Mouse (Mus musculus): Measurements from ENCODE around the gene Klf3. TPM values are rescaled to one million over a fixed set of nuclear protein-coding genes. Genes with fewer than 3 reads are reported as not detected.

Gene Klf3
- polyA plus RNA-seq, 1 experiment from 2014 or later: 115 TPM

- Histone ChIP-seq H3K4me3 (ENCODE audit: low read depth, low read length) (no peak overlapping the region), H3K36me3 (ENCODE audit: control insufficient read depth, insufficient read depth, low read length) (no peaks in the 10 kb centered on the region), H3K4me2 (replicated peaks; ENCODE audit: low read depth, low read length) (no peak overlapping the region), H3K9ac (replicated peaks; ENCODE audit: low read depth, low read length) (no peak overlapping the region), H3K4me1 (ENCODE audit: control insufficient read depth, insufficient read depth, low read length) (no peaks in the 10 kb centered on the region), H3K27me3 (ENCODE audit: control insufficient read depth, insufficient read depth, low read length) (no peaks in the 10 kb centered on the region), H3K27ac (ENCODE audit: low read length) (no peak overlapping the region), H3K9me3 (ENCODE audit: control insufficient read depth, low read depth, low read length) (no peaks in the 10 kb centered on the region)
- WGBS: 68% methylated on average over 7 of the region's 7 CpGs
- no peak for ATAC-seq (ENCODE audit: insufficient number of reproducible peaks, insufficient read depth, low FRiP score, low read depth)
These were observed 22.4 kb upstream of the Klf3 start for GRCm38 (mm10) chr5:64780778-64781177.

- H3K9me3 ChIP-seq (ENCODE audit: control insufficient read depth, low read depth, low read length): no peaks in the 10 kb centered on the region
- H3K27me3 ChIP-seq (ENCODE audit: control insufficient read depth, insufficient read depth, low read length): no peaks in the 10 kb centered on the region
- no peaks in the 10 kb centered on the region for H3K36me3 ChIP-seq (ENCODE audit: control insufficient read depth, insufficient read depth, low read length)
- ATAC-seq (ENCODE audit: insufficient number of reproducible peaks, insufficient read depth, low FRiP score, low read depth): no peak
- H3K9ac ChIP-seq (replicated peaks; ENCODE audit: low read depth, low read length): no peak overlapping the region
- H3K4me3 ChIP-seq (ENCODE audit: low read depth, low read length): no peak overlapping the region
- no peak overlapping the region for H3K4me2 ChIP-seq (replicated peaks; ENCODE audit: low read depth, low read length)
- no peak overlapping the region for H3K27ac ChIP-seq (ENCODE audit: low read length)
- no peaks in the 10 kb centered on the region for H3K4me1 ChIP-seq (ENCODE audit: control insufficient read depth, insufficient read depth, low read length)
- WGBS: 97% methylated on average over 1 of the region's 1 CpGs
These were observed 15.0 kb upstream of the Klf3 start for GRCm38 (mm10) chr5:64788175-64788574.

GRCm38 (mm10) chr5:64798209-64798608 is 5.0 kb upstream of the Klf3 start:
- Histone ChIP-seq H3K9me3 (ENCODE audit: control insufficient read depth, low read depth, low read length) (peaks cover 19% of the 10 kb centered on the region; the same call in 1 of the 2 replicates), H3K4me3 (ENCODE audit: low read depth, low read length) (no peak overlapping the region), H3K27me3 (ENCODE audit: control insufficient read depth, insufficient read depth, low read length) (no peaks in the 10 kb centered on the region), H3K9ac (replicated peaks; ENCODE audit: low read depth, low read length) (no peak overlapping the region), H3K36me3 (ENCODE audit: control insufficient read depth, insufficient read depth, low read length) (no peaks in the 10 kb centered on the region), H3K27ac (ENCODE audit: low read length) (no peak overlapping the region), H3K4me1 (ENCODE audit: control insufficient read depth, insufficient read depth, low read length) (no peaks in the 10 kb centered on the region), H3K4me2 (replicated peaks; ENCODE audit: low read depth, low read length) (no peak overlapping the region)
- ATAC-seq (ENCODE audit: insufficient number of reproducible peaks, insufficient read depth, low FRiP score, low read depth): no peak
- 54% methylated on average over 4 of the region's 4 CpGs for WGBS

- H3K36me3 ChIP-seq (ENCODE audit: control insufficient read depth, insufficient read depth, low read length): no peaks in the 10 kb centered on the region
- H3K4me2 ChIP-seq (replicated peaks; ENCODE audit: low read depth, low read length): no peak overlapping the region
- WGBS: 66% methylated on average over 2 of the region's 2 CpGs
These were observed 1.6 kb upstream of the Klf3 start for GRCm38 (mm10) chr5:64801545-64801944.

GRCm38 (mm10) chr5:64802143-64802542 is 1.0 kb upstream of the Klf3 start:
- Histone ChIP-seq H3K27me3 (ENCODE audit: control insufficient read depth, insufficient read depth, low read length) (no peaks in the 10 kb centered on the region), H3K27ac (ENCODE audit: low read length) (peak overlapping the region; percentile 99), H3K9ac (replicated peaks; ENCODE audit: low read depth, low read length) (peak overlapping the region; percentile 96), H3K9me3 (ENCODE audit: control insufficient read depth, low read depth, low read length) (peaks cover 10% of the 10 kb centered on the region; the same call in 1 of the 2 replicates), H3K36me3 (ENCODE audit: control insufficient read depth, insufficient read depth, low read length) (no peaks in the 10 kb centered on the region), H3K4me2 (replicated peaks; ENCODE audit: low read depth, low read length) (peak overlapping the region; percentile 84), H3K4me3 (ENCODE audit: low read depth, low read length) (peak overlapping the region; percentile 87), H3K4me1 (ENCODE audit: control insufficient read depth, insufficient read depth, low read length) (peaks cover 6% of the 10 kb centered on the region; the same call in 1 of the 2 replicates)
- ATAC-seq (ENCODE audit: insufficient number of reproducible peaks, insufficient read depth, low FRiP score, low read depth): no peak
- 9% methylated on average over 8 of the region's 8 CpGs for WGBS

More at GRCm38 (mm10) chr5:64801545-64801944, 1.6 kb upstream of the Klf3 start:
- Histone ChIP-seq H3K27ac (ENCODE audit: low read length) (no peak overlapping the region), H3K9ac (replicated peaks; ENCODE audit: low read depth, low read length) (no peak overlapping the region), H3K4me1 (ENCODE audit: control insufficient read depth, insufficient read depth, low read length) (peaks cover 4% of the 10 kb centered on the region; the same call in 1 of the 2 replicates), H3K27me3 (ENCODE audit: control insufficient read depth, insufficient read depth, low read length) (no peaks in the 10 kb centered on the region), H3K4me3 (ENCODE audit: low read depth, low read length) (no peak overlapping the region), H3K9me3 (ENCODE audit: control insufficient read depth, low read depth, low read length) (peaks cover 10% of the 10 kb centered on the region; the same call in 1 of the 2 replicates)
- no peak for ATAC-seq (ENCODE audit: insufficient number of reproducible peaks, insufficient read depth, low FRiP score, low read depth)

GRCm38 (mm10) chr5:64803720-64804462 is 703 bp downstream of the Klf3 start:
- no peak; the same call in 1 of the 2 replicates for ATAC-seq (ENCODE audit: insufficient number of reproducible peaks, insufficient read depth, low FRiP score, low read depth)
- Histone ChIP-seq H3K27me3 (ENCODE audit: control insufficient read depth, insufficient read depth, low read length) (no peaks in the 10 kb centered on the region), H3K9me3 (ENCODE audit: control insufficient read depth, low read depth, low read length) (peaks cover 10% of the 10 kb centered on the region; the same call in 1 of the 2 replicates), H3K4me2 (replicated peaks; ENCODE audit: low read depth, low read length) (peak overlapping the region; percentile 84), H3K4me1 (ENCODE audit: control insufficient read depth, insufficient read depth, low read length) (peaks cover 18% of the 10 kb centered on the region), H3K9ac (replicated peaks; ENCODE audit: low read depth, low read length) (peak overlapping the region; percentile 96), H3K4me3 (ENCODE audit: low read depth, low read length) (peak overlapping the region; percentile 87), H3K27ac (ENCODE audit: low read length) (peak overlapping the region; percentile 99), H3K36me3 (ENCODE audit: control insufficient read depth, insufficient read depth, low read length) (0 out of 2 replicates have a peak, but pooled peaks cover 3% of the 10 kb centered on the region)
- under 1% methylated on average over 59 of the region's 69 CpGs for WGBS

GRCm38 (mm10) chr5:64805131-64805872 is 2.1 kb downstream of the Klf3 start:
- WGBS: 5% methylated on average over 7 of the region's 7 CpGs

GRCm38 (mm10) chr5:64805873-64806505 is 2.8 kb downstream of the Klf3 start:
- Histone ChIP-seq H3K27me3 (ENCODE audit: control insufficient read depth, insufficient read depth, low read length) (no peaks in the 10 kb centered on the region), H3K9me3 (ENCODE audit: control insufficient read depth, low read depth, low read length) (no peaks in the 10 kb centered on the region), H3K36me3 (ENCODE audit: control insufficient read depth, insufficient read depth, low read length) (peaks cover 4% of the 10 kb centered on the region; the same call in 1 of the 2 replicates), H3K4me1 (ENCODE audit: control insufficient read depth, insufficient read depth, low read length) (peaks cover 31% of the 10 kb centered on the region), H3K4me3 (ENCODE audit: low read depth, low read length) (peak overlapping the region; percentile 87), H3K9ac (replicated peaks; ENCODE audit: low read depth, low read length) (peak overlapping the region; percentile 96), H3K27ac (ENCODE audit: low read length) (peak overlapping the region; percentile 93), H3K4me2 (replicated peaks; ENCODE audit: low read depth, low read length) (peak overlapping the region; percentile 84)
- ATAC-seq (ENCODE audit: insufficient number of reproducible peaks, insufficient read depth, low FRiP score, low read depth): no peak
- 2% methylated on average over 7 of the region's 7 CpGs for whole genome bisulfite sequencing

More at GRCm38 (mm10) chr5:64805131-64805872, 2.1 kb downstream of the Klf3 start:
- Histone ChIP-seq H3K4me1 (ENCODE audit: control insufficient read depth, insufficient read depth, low read length) (peaks cover 24% of the 10 kb centered on the region), H3K4me3 (ENCODE audit: low read depth, low read length) (peak overlapping the region; percentile 87), H3K9ac (replicated peaks; ENCODE audit: low read depth, low read length) (peak overlapping the region; percentile 96), H3K36me3 (ENCODE audit: control insufficient read depth, insufficient read depth, low read length) (peaks cover 4% of the 10 kb centered on the region; the same call in 1 of the 2 replicates), H3K27me3 (ENCODE audit: control insufficient read depth, insufficient read depth, low read length) (no peaks in the 10 kb centered on the region), H3K9me3 (ENCODE audit: control insufficient read depth, low read depth, low read length) (peaks cover under 1% of the 10 kb centered on the region; the same call in 1 of the 2 replicates), H3K27ac (ENCODE audit: low read length) (peak overlapping the region; percentile 93), H3K4me2 (replicated peaks; ENCODE audit: low read depth, low read length) (peak overlapping the region; percentile 84)
- no peak for ATAC-seq (ENCODE audit: insufficient number of reproducible peaks, insufficient read depth, low FRiP score, low read depth)
